Mouse (Mus musculus): ENCODE results near the gene Hoxc11. TPM values are rescaled to one million over a fixed set of nuclear protein-coding genes. Genes with fewer than 3 reads are reported as not detected.

The Hoxc11 gene
- total and polyA plus RNA-seq, 3 experiments = not detected

DNA sequence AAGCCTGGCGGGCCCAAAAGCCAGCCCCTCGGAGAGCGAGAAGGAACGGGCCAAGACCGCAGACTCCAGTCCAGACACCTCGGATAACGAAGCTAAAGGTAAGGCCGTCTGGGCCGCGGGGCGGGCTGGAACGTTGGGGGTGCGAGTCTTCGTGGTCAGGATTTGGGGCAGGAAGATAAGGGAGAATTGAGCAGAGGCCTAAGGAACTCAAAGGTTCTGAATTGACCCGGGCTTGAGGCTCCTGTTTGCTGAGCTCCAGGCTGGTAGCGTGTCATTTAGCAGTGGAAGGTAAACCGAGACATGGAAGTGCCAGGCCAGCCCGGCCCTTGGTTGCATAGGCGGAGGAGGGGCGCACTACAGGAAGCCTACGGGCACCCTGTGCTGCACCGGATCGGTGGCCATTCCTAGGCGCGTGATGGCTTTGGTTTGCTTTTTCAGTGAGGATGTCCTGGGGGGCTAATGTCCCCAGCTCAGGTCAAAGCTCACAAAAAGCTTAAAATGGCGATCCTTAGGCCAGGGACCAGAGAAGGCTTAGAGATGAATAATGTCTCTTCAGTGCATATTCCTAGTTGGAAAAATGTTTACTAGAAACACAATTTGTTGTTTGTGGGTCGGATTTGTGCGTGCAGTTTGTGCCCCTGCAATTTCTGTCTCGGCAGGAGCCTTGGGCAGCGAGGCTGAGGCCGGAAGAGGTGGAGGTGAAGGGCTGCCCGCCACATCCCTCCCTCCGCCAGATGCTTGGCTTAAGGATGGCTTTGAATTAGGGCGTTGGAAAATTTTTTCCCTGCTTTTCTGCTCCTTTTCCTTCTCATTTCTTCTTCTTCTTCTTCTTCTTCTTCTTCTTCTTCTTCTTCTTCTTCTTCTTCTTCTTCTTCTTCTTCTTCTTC, 13.5 kb downstream of the Hoxc11 start (continued):
- 0 out of 2 replicates have a peak, but pooled peaks have one; percentile 1 for TF ChIP-seq SMC3 (IDR thresholded peaks at IDR 0.05; ENCODE audit: low read depth, low read length)
- TF ChIP-seq TCF12 (IDR thresholded peaks at IDR 0.05; ENCODE audit: low read depth, low read length) = peak; percentile 33; the same call in 1 of the 2 replicates
- TF ChIP-seq JUND (IDR thresholded peaks at IDR 0.05; ENCODE audit: low read depth, low read length) = no peak
- TF ChIP-seq BHLHE40 (IDR thresholded peaks at IDR 0.05; ENCODE audit: borderline replicate concordance, low read depth, low read length) = no peak
- TF ChIP-seq ETS1 (IDR thresholded peaks at IDR 0.05; ENCODE audit: low read depth, low read length) = no peak
- 0 out of 2 replicates have a peak, but pooled peaks have one; percentile 8 for TF ChIP-seq E2F4 (IDR thresholded peaks at IDR 0.05; ENCODE audit: borderline replicate concordance, low read depth, low read length)
- no peak for TF ChIP-seq POLR2AphosphoS2 (IDR thresholded peaks at IDR 0.05; ENCODE audit: low read length)
- TF ChIP-seq CHD2 (IDR thresholded peaks at IDR 0.05; ENCODE audit: low read length) = no peak
- TF ChIP-seq TAL1 (IDR thresholded peaks at IDR 0.05; ENCODE audit: low read length) = no peak
- TF ChIP-seq NELFE (IDR thresholded peaks at IDR 0.05; ENCODE audit: low read depth, low read length) = peak; percentile 24; the same call in 1 of the 2 replicates
- TF ChIP-seq POLR2AphosphoS5 (IDR thresholded peaks at IDR 0.05; ENCODE audit: borderline replicate concordance, low read depth, low read length) = no peak
- TF ChIP-seq TBP (IDR thresholded peaks at IDR 0.05; ENCODE audit: low read depth, low read length) = peak; percentile 24; the same call in 1 of the 2 replicates
- TF ChIP-seq ZC3H11A (IDR thresholded peaks at IDR 0.05; ENCODE audit: low read depth, low read length) = no peak
- no peak for TF ChIP-seq NRF1 (IDR thresholded peaks at IDR 0.05; ENCODE audit: insufficient read depth, low read depth, low read length, poor library complexity, severe bottlenecking)
- no peak for TF ChIP-seq HCFC1 (IDR thresholded peaks at IDR 0.05; ENCODE audit: low read depth, low read length)
- no peak for TF ChIP-seq CTCF (IDR thresholded peaks at IDR 0.05 in 2 of 3, conservative IDR thresholded peaks at IDR 0.05 in 1 of 3; ENCODE audit: control insufficient read depth in 1 of 3, insufficient read depth in 1 of 3, low read depth in 2 of 3, low read length in 3 of 3, poor library complexity in 1 of 3, severe bottlenecking in 1 of 3)
- TF ChIP-seq GABPA (IDR thresholded peaks at IDR 0.05; ENCODE audit: low read depth, low read length) = no peak
- TF ChIP-seq ZNF384 (IDR thresholded peaks at IDR 0.05; ENCODE audit: low read depth, low read length) = no peak
- TF ChIP-seq SIN3A (IDR thresholded peaks at IDR 0.05; ENCODE audit: low read length) = peak; percentile 12; the same call in 1 of the 2 replicates
- no peak for TF ChIP-seq EP300 (IDR thresholded peaks at IDR 0.05; ENCODE audit: low read depth in 1 of 2, low read length in 2 of 2)
- TF ChIP-seq GATA1 (IDR thresholded peaks at IDR 0.05; ENCODE audit: low read depth, low read length) = no peak

DNA sequence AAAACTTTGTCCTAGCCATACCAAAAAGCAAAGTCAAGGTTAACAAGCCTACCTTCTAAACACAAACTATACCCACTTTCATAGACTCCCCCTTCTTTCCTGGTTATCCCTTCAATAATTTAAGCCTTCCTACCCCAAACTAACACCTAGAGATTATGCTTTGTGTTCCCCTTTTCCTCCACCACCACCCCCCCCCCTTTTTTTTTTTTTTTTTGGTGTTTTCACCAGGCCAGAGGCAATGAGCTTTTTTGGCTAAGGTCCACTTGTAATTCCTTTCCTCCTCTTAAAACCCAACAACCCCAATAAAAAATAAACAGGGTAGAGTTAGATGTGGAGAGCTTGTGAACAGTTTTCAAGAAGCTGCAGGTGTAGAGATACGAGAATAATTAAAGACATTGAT, 15.1 kb downstream of the Hoxc11 start:
- no peak overlapping the region for H3K9ac ChIP-seq (ENCODE audit: control insufficient read depth, low read depth, low read length, poor library complexity, severe bottlenecking)
- H3K4me3 ChIP-seq (ENCODE audit: control insufficient read depth in 1 of 2, insufficient read depth in 1 of 2, low read depth in 2 of 2, low read length in 2 of 2) = no peak overlapping the region
- peaks cover 0 to 18% of the 10 kb centered on the region in 2 experiments; a peak in 2 of 4 replicates for H3K36me3 ChIP-seq (ENCODE audit: control insufficient read depth in 1 of 2, insufficient read depth in 2 of 2, low read length in 2 of 2)
- H3K4me1 ChIP-seq (ENCODE audit: control insufficient read depth in 1 of 2, insufficient read depth in 2 of 2, low read length in 2 of 2) = peaks cover 12 to 19% of the 10 kb centered on the region in 2 experiments
- H3K27me3 ChIP-seq (ENCODE audit: control insufficient read depth in 1 of 2, insufficient read depth in 2 of 2, low read length in 2 of 2) = no peaks in the 10 kb centered on the region; a peak in 2 of 4 replicates
- 0 out of 2 replicates have a peak, but pooled peaks have one; percentile 22 for TF ChIP-seq ETS1 (IDR thresholded peaks at IDR 0.05; ENCODE audit: low read depth, low read length)
- no peak for TF ChIP-seq MAFK (IDR thresholded peaks at IDR 0.05; ENCODE audit: borderline replicate concordance, low read depth, low read length)
- TF ChIP-seq TAL1 (IDR thresholded peaks at IDR 0.05; ENCODE audit: low read length) = no peak
- TF ChIP-seq JUND (IDR thresholded peaks at IDR 0.05; ENCODE audit: low read depth, low read length) = no peak
- TF ChIP-seq BHLHE40 (IDR thresholded peaks at IDR 0.05; ENCODE audit: borderline replicate concordance, low read depth, low read length) = no peak
- no peak for TF ChIP-seq MXI1 (IDR thresholded peaks at IDR 0.05; ENCODE audit: low read depth, low read length)
- TF ChIP-seq ZNF384 (IDR thresholded peaks at IDR 0.05; ENCODE audit: low read depth, low read length) = peak; percentile 97
- peak; percentile 69 for TF ChIP-seq MAZ (IDR thresholded peaks at IDR 0.05; ENCODE audit: low read depth, low read length)
- DNase-seq (ENCODE audit: low read depth, low spot score) = no peak
- H3K79me2 ChIP-seq (ENCODE audit: control insufficient read depth, insufficient read depth, low read length, poor library complexity) = peaks cover 31% of the 10 kb centered on the region
- H3K9me3 ChIP-seq (replicated peaks; ENCODE audit: insufficient read depth, low read length) = no peaks in the 10 kb centered on the region
- H3K27ac ChIP-seq (ENCODE audit: control insufficient read depth, low read depth, low read length) = no peak overlapping the region
